Mouse (Mus musculus): Measurements from ENCODE around the gene Hao2.

- TF ChIP-seq POLR2A (IDR thresholded peaks at IDR 0.05; ENCODE audit: extremely low read depth, insufficient read depth, low read length) (no peak), CTCF (IDR thresholded peaks at IDR 0.05; ENCODE audit: low read depth, low read length) (no peak)
Measured at GRCm38 (mm10) chr3:98859576-98859975, 33.5 kb downstream of the Hao2 start, which contains the start of gene Hsd3b1.

All from liver, adult 2 months (tissue).